Mouse (Mus musculus) neural tube, embryonic 10.5 days (tissue): ENCODE measurements around the gene Fpr-rs7.

Experiments
- DNase-seq: peaks from one replicate; pipeline ENCODE4 v3.0.0-alpha.2; 2017; ENCODE audit warnings: low spot score; ENCODE audit errors: extremely low spot score

The Fpr-rs7 gene

DNA sequence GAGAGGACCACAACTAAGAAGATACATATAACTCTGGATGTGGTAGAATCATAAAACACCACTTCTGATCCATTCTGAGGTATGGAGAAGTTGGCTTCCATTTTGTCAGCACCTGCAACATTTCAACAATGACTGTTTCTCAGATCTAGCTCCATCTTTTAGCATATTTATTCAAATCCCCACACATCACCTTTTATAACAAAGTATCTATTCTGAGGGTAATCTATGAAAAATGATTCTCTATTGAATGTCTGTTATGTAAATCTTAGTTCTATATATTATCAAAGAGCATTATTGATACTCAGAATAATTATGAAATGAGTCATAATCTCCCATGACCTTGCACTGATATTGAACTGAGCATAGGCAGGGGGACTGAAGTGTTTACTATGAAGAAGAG lies at the start of gene Fpr-rs7:
Gene Fpr-rs7, minus strand, starts transcription at position 101 of the 400 bp plus-strand sequence.
- no peak for DNase-seq

GRCm38 (mm10) chr17:20074090-20074489 lies 39.9 kb downstream of the Fpr-rs7 start:
- DNase-seq: no peak

GRCm38 (mm10) chr17:20071656-20072396 lies 42.2 kb downstream of the Fpr-rs7 start:
- no peak for DNase-seq
